Comparison of ENCODE assay signal across 38 mouse cellular contexts in the genomic region with DNA sequence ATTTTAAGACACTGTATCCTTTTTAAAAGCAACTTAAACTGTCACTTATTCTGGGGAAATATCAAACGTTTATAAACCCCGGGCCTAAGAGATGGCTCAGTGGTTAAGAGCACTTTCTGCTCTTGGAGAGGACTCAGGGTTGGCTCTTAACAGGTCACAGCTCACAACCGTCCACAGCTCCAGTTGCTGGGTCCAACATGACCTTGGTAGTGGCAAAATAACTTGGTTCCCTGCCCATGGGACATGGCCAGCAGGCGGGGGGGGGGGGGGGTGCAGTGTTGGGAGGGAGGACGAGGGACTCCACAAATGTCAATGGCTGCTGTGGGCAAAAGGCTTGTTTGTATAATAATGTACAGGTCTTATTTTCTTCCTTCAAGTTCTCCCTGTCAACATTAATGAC. TPM values are rescaled to one million over a fixed set of nuclear protein-coding genes. Genes with fewer than 3 reads are reported as not detected.
DNase-seq lines count a peak whose midpoint lies in the region; ATAC-seq and TF ChIP-seq lines count a peak whose summit lies in the region.
"Had no signal": no experiment of that assay in that cellular context is flagged by ENCODE, and none has a peak within 500 bp of the region (broad histone marks: within the 10 kb centered on the region; RNA-seq: fewer than 3 reads in every experiment).

No protein-coding gene starts in this region.

- H3K4me2 ChIP-seq in liver, postnatal 0 days (ENCODE audit: low read depth, low read length): no peak overlapping the region
- no peak overlapping the region for H3K4me2 ChIP-seq in forebrain, embryonic 11.5 days (ENCODE audit: low read depth, low read length, severe bottlenecking)
- H3K4me2 ChIP-seq: heart, embryonic 12.5 days; limb, embryonic 15.5 days had no signal

- peaks cover 11% of the 10 kb centered on the region for H3K79me2 ChIP-seq in heart, adult 2 months (replicated peaks; ENCODE audit: control insufficient read depth, insufficient read depth, low read length)

- H3K9me3 ChIP-seq in liver, postnatal 0 days (ENCODE audit: low read length): no peaks in the 10 kb centered on the region
- no peaks in the 10 kb centered on the region for H3K9me3 ChIP-seq in forebrain, embryonic 11.5 days (ENCODE audit: control insufficient read depth, low read length)
- H3K9me3 ChIP-seq: G1E; heart, embryonic 12.5 days; limb, embryonic 10.5 days; limb, embryonic 15.5 days; megakaryocyte, embryonic 14.5 days; midbrain, embryonic 12.5 days had no signal

- H3K9ac ChIP-seq in heart, adult 2 months (ENCODE audit: low read depth, low read length): no peak overlapping the region
- H3K9ac ChIP-seq in liver, postnatal 0 days (replicated peaks): no peak overlapping the region
- no peak overlapping the region for H3K9ac ChIP-seq in forebrain, embryonic 11.5 days (ENCODE audit: low read length)
- H3K9ac ChIP-seq: heart, embryonic 12.5 days; hindbrain, embryonic 14.5 days; limb, embryonic 15.5 days; midbrain, embryonic 12.5 days had no signal

- no peak for TF ChIP-seq CTCF in heart, adult 2 months (IDR thresholded peaks at IDR 0.05)
- no peak for TF ChIP-seq CTCF in liver, postnatal 0 days (IDR thresholded peaks at IDR 0.05; ENCODE audit: low read depth)

- intact Hi-C loops in heart, adult 2 months (cut with DNase I): loop anchor here (10.0 kb wide), 2 partner anchors 1193 to 1913 kb away; no protein-coding TSS in a partner anchor

- peak overlapping the region; percentile 65 for H3K27ac ChIP-seq in heart, adult 2 months
- no peak overlapping the region for H3K27ac ChIP-seq in liver, postnatal 0 days (ENCODE audit: low read depth)
- H3K27ac ChIP-seq in forebrain, embryonic 11.5 days (ENCODE audit: low read depth, low read length): no peak overlapping the region
- H3K27ac ChIP-seq: hindbrain, embryonic 14.5 days; kidney, postnatal 0 days; limb, embryonic 10.5 days; limb, embryonic 15.5 days; midbrain, embryonic 12.5 days; stomach, postnatal 0 days had no signal

- peak; percentile 43 to 77 for DNase-seq in adrenal gland, adult (ENCODE audit: inconsistent age in 2 of 2, low spot score in 1 of 2)
- DNase-seq in adrenal gland, adult 18-20 months (ENCODE audit: low spot score in 2 of 2): no peak
- no peak for DNase-seq in heart, adult 2 months
- DNase-seq in heart, adult 18-20 months: no peak
- DNase-seq in liver, postnatal 0 days: peak; percentile 41
- no peak for DNase-seq in liver
- peak; percentile 30 for DNase-seq in adrenal gland, postnatal 25 days
- no peak for DNase-seq in forebrain, embryonic 11.5 days (ENCODE audit: low spot score)
- DNase-seq: cerebellum, adult 8-10 months; cerebellum, postnatal 25 days; heart, adult 11 months; heart, postnatal 4 days; kidney, adult 11 months; layer of hippocampus, adult 9-11 months; lung, postnatal 4 days; right cerebral cortex, adult 18-20 months; thymus, adult 18-20 months; thymus, postnatal 25 days had no signal

- TF ChIP-seq EP300 in heart, adult 2 months (IDR thresholded peaks at IDR 0.05; ENCODE audit: insufficient read depth, low read depth, low read length): no peak
- TF ChIP-seq EP300 in liver, postnatal 0 days (IDR thresholded peaks at IDR 0.05; ENCODE audit: low read depth): no peak

- H3K4me1 ChIP-seq in heart, adult 2 months (ENCODE audit: control insufficient read depth, insufficient read depth, low read length): peaks cover 9% of the 10 kb centered on the region
- peaks cover 36% of the 10 kb centered on the region for H3K4me1 ChIP-seq in liver, postnatal 0 days (ENCODE audit: insufficient read depth)
- H3K4me1 ChIP-seq in forebrain, embryonic 11.5 days (replicated peaks; ENCODE audit: control insufficient read depth, insufficient read depth, low read length): peaks cover 7% of the 10 kb centered on the region; the same call in 1 of the 2 replicates

- WGBS in heart, adult 2 months: 41% methylated on average over 5 of the region's 5 CpGs
- WGBS in liver, postnatal 0 days (ENCODE audit: insufficient replicate concordance): 72% methylated on average over 5 of the region's 5 CpGs
- 83% methylated on average over 5 of the region's 5 CpGs for WGBS in forebrain, embryonic 11.5 days

- no peak for ATAC-seq in liver, postnatal 0 days
- ATAC-seq in forebrain, embryonic 11.5 days (replicated peaks; ENCODE audit: low FRiP score): no peak
- ATAC-seq: forebrain, embryonic 16.5 days; inflammation-experienced regulatory T-cells, adult 6 months had no signal

- H3K36me3 ChIP-seq in heart, adult 2 months (ENCODE audit: control insufficient read depth, insufficient read depth, low read length): peaks cover 24% of the 10 kb centered on the region
- peaks cover 15% of the 10 kb centered on the region for H3K36me3 ChIP-seq in liver, postnatal 0 days (replicated peaks; ENCODE audit: insufficient read depth, low read length)
- no peaks in the 10 kb centered on the region; the same call in 1 of the 2 replicates for H3K36me3 ChIP-seq in forebrain, embryonic 11.5 days (ENCODE audit: control insufficient read depth, insufficient read depth, low read length)

- no peak for TF ChIP-seq POLR2A in heart, adult 2 months (IDR thresholded peaks at IDR 0.05; ENCODE audit: insufficient read depth, low read depth, low read length)

- no peak overlapping the region for H3K4me3 ChIP-seq in heart, adult 2 months
- H3K4me3 ChIP-seq in liver, postnatal 0 days (ENCODE audit: low read depth, low read length): no peak overlapping the region
- H3K4me3 ChIP-seq in forebrain, embryonic 11.5 days (ENCODE audit: low read depth, low read length): no peak overlapping the region
- H3K4me3 ChIP-seq: heart, embryonic 12.5 days; limb, embryonic 10.5 days; limb, embryonic 15.5 days; megakaryocyte, embryonic 14.5 days had no signal

- no peaks in the 10 kb centered on the region for H3K27me3 ChIP-seq in heart, adult 2 months (ENCODE audit: control insufficient read depth, insufficient read depth, low read length)
- H3K27me3 ChIP-seq in liver, postnatal 0 days (ENCODE audit: insufficient read depth, low read length): no peaks in the 10 kb centered on the region
- H3K27me3 ChIP-seq in forebrain, embryonic 11.5 days (ENCODE audit: control insufficient read depth, insufficient read depth, low read length): no peaks in the 10 kb centered on the region
- H3K27me3 ChIP-seq: heart, embryonic 12.5 days; limb, embryonic 15.5 days; megakaryocyte, embryonic 14.5 days; midbrain, embryonic 12.5 days had no signal

RNA-seq across cellular contexts. Expression of gene Proser1, which starts 3.9 kb away (rescaled TPM):
- total RNA-seq in adrenal gland, adult 18-20 months (2021): 10 to 100 TPM; 13.7 to 19.0 TPM
- 1 to 10 TPM; 7.2 to 7.9 TPM for total RNA-seq in heart, adult 2 months (2021)
- polyA plus RNA-seq in heart, adult 2 months (2012; rRNA removed): 10.3 and 14.4 TPM in 2 replicates
- total RNA-seq in heart, adult 18-20 months (2021): 1 to 10 TPM; 5.8 to 7.4 TPM
- polyA plus RNA-seq in liver, postnatal 0 days (2015; fragmentation: Nextera tagmentation; extraction: Ambion mirVana): 4.0 and 4.1 TPM in 2 replicates
- 30.8 and 32.0 TPM in 2 replicates for total RNA-seq in adrenal gland, postnatal 25 days (2021)
- 31.5 and 34.7 TPM in 2 replicates for polyA plus RNA-seq in forebrain, embryonic 11.5 days (2014; fragmentation: Nextera tagmentation; extraction: Ambion mirVana)

RNA-seq across cellular contexts. Expression of gene Nhlrc3, which starts 4.2 kb away (rescaled TPM):
- total RNA-seq in adrenal gland, adult 18-20 months (2021): 10 to 100 TPM; 10.0 to 11.1 TPM
- 1 to 10 TPM; 5.0 to 5.2 TPM for total RNA-seq in heart, adult 2 months (2021)
- 3.8 and 6.3 TPM in 2 replicates for polyA plus RNA-seq in heart, adult 2 months (2012; rRNA removed)
- total RNA-seq in heart, adult 18-20 months (2021): 1 to 10 TPM; 4.5 to 4.8 TPM
- 5.0 and 6.1 TPM in 2 replicates for polyA plus RNA-seq in liver, postnatal 0 days (2015; fragmentation: Nextera tagmentation; extraction: Ambion mirVana)
- total RNA-seq in adrenal gland, postnatal 25 days (2021): 9.5 and 12.4 TPM in 2 replicates
- polyA plus RNA-seq in forebrain, embryonic 11.5 days (2014; fragmentation: Nextera tagmentation; extraction: Ambion mirVana): 9.9 and 10.4 TPM in 2 replicates

RNA-seq across cellular contexts. Expression of gene Stoml3, which starts 21.1 kb away (rescaled TPM):
- not detected for total RNA-seq in adrenal gland, adult 18-20 months (2021)
- total RNA-seq in heart, adult 2 months (2021): not detected
- not detected in 2 replicates for polyA plus RNA-seq in heart, adult 2 months (2012; rRNA removed)
- total RNA-seq in heart, adult 18-20 months (2021): not detected
- polyA plus RNA-seq in liver, postnatal 0 days (2015; fragmentation: Nextera tagmentation; extraction: Ambion mirVana): not detected in 2 replicates
- not detected in 2 replicates for total RNA-seq in adrenal gland, postnatal 25 days (2021)
- polyA plus RNA-seq in forebrain, embryonic 11.5 days (2014; fragmentation: Nextera tagmentation; extraction: Ambion mirVana): not detected in 2 replicates
- total RNA-seq: gastrocnemius, adult 8-10 months; heart, postnatal 4 days; monocyte, adult 5-6 weeks had no signal
- polyA plus RNA-seq: brain, embryonic 14.5 days; embryonic facial prominence, embryonic 11.5 days; forebrain, embryonic 16.5 days; G1E; heart, embryonic 12.5 days; heart, postnatal 0 days; hindbrain, embryonic 14.5 days; inflammation-experienced regulatory T-cells, adult 6 months; kidney, postnatal 0 days; large intestine, adult 2 months; limb, embryonic 10.5 days; liver, embryonic 16.5 days; lung, embryonic 16.5 days; midbrain, embryonic 12.5 days; spleen, adult 2 months; stomach, postnatal 0 days had no signal

Comparison
In these comparisons a context has a peak if more than half of its experiments do, and no peak if none do; other contexts are left out.
1. DNase-seq: peak in adrenal gland, adult (2 of 2), liver, postnatal 0 days (single experiment) and adrenal gland, postnatal 25 days (single experiment); none in adrenal gland, adult 18-20 months (0 of 2), heart, adult 2 months (0 of 2), heart, adult 18-20 months (0 of 2), liver (single experiment) and forebrain, embryonic 11.5 days (single experiment).